Mouse (Mus musculus) brain, embryonic 14.5 days (tissue): ENCODE measurements around the gene Snrk. TPM values are rescaled to one million over a fixed set of nuclear protein-coding genes. Genes with fewer than 3 reads are reported as not detected.
"Not testable (repeated sequence)": the region's sequence is repeated elsewhere in the genome, so short reads cannot be mapped to it uniquely, and the experiment has no call there.

Source experiments
- DNase-seq: peaks from one replicate; pipeline ENCODE4 v3.0.0-alpha.2; 2011; ENCODE audit warnings: low read depth
- CTCF ChIP-seq: fragments of 200-500 bp; IDR thresholded peaks from 2 replicates; pipeline ENCODE4 v1.5.1; 2012; ENCODE audit warnings: inconsistent platforms, mild to moderate bottlenecking, moderate library complexity, borderline replicate concordance; ENCODE audit not compliant: insufficient read depth, insufficient read length; ENCODE audit errors: extremely low read depth
- POLR2A ChIP-seq: fragments of 200-500 bp; IDR thresholded peaks from 2 replicates; pipeline ENCODE4 v1.6.1; 2012; ENCODE audit warnings: mild to moderate bottlenecking, inconsistent platforms, borderline replicate concordance; ENCODE audit not compliant: poor library complexity, insufficient read depth, insufficient read length, severe bottlenecking; ENCODE audit errors: extremely low read depth
- polyA plus RNA-seq: library from polyadenylated mRNA; depleted of rRNA; stranded (reverse); fragments of >200 nt; gene quantifications from 2 replicates; pipeline ENCODE4 v1.2.3, GENCODE M21; 2012

The Snrk gene
- polyA plus RNA-seq, 1 experiment, result 80.6 TPM

DNA sequence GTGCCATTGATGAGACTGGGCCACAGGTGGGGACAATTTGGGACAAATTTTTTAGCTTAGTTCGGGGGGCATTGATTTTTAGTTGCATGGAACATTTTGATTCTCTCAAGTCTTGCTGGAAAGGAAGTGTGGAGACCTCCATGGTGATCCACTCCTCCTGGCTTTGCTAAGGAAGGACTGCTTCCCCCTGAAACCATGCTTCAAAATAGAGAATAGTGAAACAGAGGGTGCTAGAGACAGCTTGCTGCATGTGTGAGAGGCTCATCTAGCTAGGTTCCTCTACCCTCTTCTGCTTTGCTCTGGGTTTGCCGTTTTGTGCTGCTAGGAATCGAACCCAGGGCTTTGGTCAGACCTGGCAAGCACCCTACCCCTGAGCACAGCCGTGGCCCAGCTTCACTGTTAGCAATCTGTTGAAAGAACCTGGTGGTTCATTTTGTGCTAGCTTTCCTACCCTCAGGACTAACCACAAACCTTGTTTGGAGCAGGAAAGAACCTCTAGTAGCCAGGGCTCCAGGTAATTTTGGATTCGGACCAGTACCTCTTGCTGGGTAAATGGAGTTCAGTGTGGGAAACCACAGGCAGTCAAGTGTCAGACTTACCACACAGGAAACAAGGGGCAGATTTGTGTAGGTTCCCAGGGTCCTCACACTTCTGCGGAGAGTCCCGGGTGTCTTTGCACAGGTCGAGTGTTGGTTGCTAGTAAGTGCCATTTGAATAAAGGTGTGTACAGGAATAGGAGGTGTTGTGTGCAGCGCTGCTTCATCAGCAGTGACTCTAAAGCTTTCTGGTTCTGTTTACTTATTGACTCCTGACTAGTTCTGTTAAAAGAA, 33.1 kb downstream of the Snrk start:
- no peak for DNase-seq
- no peak for TF ChIP-seq CTCF

DNA sequence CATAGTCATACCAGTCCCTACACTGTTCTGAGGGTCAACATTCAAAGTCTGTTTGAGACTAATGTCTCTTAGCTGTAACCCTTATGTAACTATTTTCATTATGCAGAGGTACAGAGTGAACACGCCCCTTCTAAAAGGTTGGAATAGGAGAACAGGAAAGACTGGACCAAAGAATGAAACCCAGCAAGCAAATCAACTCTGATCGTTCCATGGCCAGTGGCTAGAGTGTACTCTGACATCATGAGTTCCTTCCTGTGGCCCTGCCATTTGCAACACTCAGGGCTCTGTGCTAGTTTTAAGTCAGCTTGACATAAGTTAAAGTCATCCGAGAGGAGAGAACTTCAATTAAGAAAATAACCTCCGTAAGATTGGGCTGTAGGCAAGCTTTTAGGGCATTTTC, 35.0 kb downstream of the Snrk start:
- DNase-seq, result no peak
- TF ChIP-seq POLR2A, result no peak
- TF ChIP-seq CTCF, result no peak

DNA sequence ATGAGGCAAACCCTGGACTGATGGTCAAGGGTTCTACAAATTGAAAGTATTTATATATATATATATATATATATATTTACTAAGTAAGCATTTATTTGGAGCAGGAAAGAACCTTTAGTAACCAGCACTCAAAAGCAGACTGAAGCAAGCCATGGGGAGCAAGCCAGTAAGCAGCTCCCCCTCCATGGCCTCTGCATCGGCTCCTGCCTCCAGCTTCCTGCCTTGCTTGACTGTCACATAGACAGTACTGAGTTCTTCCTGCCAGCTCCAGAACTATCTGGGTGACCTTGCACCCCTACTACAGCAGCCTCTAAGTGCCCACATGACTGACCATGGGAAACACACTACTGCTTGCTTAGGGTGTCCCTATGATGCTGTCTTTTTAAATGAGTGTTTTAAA, 35.4 kb downstream of the Snrk start:
- no peak for DNase-seq
- no peak for TF ChIP-seq POLR2A
- no peak for TF ChIP-seq CTCF

DNA sequence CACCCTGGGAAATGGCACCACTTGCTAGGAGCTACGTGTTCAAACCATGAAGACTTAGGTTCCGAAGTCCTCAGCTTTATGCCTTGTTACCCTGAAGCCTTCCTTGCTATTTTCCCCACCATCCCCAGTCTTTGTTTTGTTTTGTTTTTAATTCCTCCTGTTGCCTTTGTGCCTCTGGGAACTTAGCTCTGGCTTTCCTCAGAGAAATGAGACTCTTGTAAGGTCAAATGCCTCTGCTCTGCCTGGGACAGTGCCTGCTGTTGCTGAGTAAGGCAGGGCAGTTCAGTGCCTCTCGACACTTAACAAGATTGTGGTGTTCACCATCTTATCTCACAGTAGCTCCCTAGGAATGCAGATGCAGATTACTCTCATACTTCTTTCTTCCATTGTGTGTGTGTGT, 36.4 kb downstream of the Snrk start:
- TF ChIP-seq POLR2A (no peak), CTCF (no peak)
- no peak for DNase-seq

DNA sequence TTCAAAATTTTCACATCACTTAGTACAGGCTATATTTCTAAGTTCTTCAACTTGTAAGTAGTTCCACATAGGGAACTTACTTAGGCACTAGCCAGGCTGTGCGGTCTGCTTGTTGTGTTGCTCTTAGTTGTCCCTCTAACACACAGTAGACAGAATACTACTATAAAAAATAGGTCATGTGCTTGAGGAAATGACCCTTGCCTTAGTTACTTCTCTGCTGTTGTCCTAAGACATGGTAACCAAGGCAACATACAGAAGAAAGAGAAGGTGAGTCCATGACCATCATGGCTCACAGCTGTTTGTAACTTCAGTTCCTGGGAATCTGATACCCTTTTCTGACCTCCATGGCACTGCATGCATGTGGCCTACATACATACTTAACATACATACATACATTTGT, 38.1 kb downstream of the Snrk start:
- DNase-seq, result no peak
- TF ChIP-seq CTCF, result no peak
- TF ChIP-seq POLR2A, result no peak

DNA sequence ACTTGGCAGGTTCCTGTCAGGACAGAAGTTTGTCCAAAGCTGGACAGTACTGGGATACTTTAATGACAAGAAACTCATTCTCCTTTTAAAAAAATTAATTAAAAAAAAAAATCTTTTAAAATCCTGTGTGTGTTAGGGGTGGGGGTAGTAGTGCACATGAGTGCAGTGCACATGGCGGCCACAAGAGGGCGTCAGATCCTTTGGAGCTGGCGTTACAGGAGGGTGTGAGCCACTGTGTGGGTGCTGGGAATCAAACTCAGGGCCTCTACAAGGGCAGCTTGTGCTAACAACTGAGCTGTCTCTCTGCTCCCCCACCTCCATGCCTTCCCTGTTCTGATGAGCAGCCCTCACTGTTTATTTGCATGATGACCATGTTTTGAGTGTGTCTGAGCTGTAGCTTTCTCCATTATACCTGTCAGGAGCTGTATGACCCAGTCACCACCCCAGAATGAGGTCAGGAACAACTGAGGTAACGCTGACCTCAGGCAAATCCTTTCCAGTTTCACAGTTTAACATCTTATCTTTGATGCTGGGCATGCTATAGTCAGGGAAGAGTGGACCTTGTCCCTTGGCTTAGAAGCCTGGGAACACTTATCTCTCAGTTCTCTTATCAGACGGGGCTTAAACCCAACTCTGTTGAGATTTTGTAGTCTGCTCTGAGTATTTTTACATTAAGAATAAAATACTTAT, 39.5 kb downstream of the Snrk start:
- TF ChIP-seq POLR2A (no peak), CTCF (peak; percentile 47; the same call in 1 of the 2 replicates)
- no peak for DNase-seq

DNA sequence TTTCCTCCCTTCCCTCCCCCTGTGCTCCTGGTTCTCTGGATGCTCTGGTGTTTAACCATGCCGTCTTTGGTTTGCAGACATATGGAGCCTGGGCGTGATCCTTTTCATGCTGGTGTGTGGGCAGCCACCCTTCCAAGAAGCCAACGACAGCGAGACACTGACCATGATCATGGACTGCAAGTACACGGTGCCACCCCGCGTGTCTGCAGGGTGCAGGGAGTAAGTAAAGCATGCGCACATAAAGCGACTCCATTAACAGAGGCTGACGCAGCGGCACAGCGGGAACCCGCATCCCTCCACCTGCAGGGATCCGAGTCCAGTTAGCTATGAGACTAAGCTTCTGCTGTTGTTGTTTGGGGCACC, 40.0 kb downstream of the Snrk start:
- TF ChIP-seq POLR2A (no peak), CTCF (no peak)
- no peak for DNase-seq

DNA sequence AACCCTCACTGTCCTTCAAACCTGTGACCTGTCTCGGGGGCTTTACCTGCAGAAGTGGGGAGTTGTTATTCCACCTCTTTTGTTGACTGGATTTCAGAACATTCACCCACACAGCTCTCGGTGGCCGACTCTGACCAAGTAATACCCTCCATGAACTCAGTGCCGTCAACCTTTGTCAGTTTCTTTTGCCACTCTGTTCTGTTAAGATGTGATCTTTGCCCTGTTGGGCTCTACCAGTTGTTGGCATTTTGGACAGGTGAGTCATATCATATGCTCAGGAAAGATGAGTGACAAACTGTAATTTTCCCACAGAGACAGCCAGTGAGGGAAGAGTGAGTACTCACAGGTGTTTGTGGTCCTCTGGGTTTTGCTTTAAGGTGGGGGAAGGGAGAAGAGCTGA, 47.5 kb downstream of the Snrk start:
- TF ChIP-seq CTCF, result no peak
- no peak for TF ChIP-seq POLR2A
- DNase-seq, result no peak

DNA sequence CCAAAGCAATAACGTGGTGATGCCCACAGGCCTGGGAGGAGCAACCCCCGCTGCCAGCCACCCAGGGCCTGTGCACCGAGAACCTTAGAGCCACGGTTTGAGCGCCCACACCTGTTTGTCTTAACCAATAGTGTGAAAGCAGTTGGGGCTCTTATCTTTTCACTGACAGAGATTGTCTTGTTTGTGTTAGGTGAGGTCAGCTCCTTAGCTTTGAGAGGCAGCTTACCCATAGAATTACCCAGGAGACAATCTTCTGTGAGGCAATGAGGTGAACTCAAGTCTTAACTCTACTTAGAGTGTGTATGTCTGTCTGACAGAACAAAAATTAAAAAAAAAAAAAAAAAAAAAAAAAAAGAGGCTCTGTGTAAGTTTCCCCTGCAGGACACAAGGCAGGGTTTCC, 50.7 kb downstream of the Snrk start:
- not testable (repeated sequence) for DNase-seq

DNA sequence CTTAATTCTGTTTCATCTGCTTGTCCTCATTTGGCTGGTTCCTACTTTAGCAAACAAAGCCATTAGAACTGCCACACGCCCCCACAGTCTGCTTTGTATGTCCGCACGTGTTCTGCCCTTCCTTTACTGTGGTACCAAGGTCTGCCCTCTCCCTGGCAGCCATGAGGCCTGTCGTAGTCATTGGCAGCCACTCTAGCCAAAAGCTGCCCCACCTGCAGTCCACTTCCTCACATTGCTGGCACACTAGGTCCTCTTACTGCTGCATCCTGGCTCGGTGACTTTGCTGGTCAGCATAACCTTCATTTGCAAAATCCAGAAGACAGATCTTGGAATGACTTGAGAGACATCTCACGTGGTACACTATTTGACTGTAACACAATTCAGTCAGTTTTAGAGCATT, 52.8 kb downstream of the Snrk start:
- no peak for DNase-seq
- no peak for TF ChIP-seq POLR2A
- no peak for TF ChIP-seq CTCF

DNA sequence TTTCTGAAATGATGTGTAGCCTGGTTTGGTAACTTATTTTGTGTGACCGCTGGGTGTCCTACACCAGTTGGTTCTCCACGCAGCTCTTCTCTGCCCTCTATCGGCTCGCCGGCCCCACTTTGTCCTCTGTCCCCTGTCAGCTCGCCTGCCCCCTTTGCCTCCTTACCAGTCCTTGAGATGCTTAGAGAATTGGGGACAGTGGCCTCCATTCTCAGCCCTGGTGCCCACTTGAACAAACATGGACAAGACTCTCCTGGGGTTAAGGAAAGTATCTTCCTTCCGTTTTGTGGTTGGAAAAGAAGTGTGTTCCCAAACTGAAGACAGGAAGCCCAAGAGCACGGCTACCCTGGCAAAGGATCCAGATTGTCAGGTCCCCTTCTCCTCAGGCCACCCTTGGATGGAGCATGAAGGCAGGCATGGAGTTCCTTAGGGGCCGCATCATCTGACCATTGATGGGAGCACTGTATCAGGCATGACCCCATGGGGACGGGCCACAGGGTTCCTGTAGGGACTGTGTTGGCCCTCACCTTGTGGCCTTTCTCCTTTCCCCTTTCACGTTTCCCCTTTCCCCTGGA, 55.6 kb downstream of the Snrk start:
- no peak for TF ChIP-seq CTCF
- no peak for TF ChIP-seq POLR2A
- no peak for DNase-seq

DNA sequence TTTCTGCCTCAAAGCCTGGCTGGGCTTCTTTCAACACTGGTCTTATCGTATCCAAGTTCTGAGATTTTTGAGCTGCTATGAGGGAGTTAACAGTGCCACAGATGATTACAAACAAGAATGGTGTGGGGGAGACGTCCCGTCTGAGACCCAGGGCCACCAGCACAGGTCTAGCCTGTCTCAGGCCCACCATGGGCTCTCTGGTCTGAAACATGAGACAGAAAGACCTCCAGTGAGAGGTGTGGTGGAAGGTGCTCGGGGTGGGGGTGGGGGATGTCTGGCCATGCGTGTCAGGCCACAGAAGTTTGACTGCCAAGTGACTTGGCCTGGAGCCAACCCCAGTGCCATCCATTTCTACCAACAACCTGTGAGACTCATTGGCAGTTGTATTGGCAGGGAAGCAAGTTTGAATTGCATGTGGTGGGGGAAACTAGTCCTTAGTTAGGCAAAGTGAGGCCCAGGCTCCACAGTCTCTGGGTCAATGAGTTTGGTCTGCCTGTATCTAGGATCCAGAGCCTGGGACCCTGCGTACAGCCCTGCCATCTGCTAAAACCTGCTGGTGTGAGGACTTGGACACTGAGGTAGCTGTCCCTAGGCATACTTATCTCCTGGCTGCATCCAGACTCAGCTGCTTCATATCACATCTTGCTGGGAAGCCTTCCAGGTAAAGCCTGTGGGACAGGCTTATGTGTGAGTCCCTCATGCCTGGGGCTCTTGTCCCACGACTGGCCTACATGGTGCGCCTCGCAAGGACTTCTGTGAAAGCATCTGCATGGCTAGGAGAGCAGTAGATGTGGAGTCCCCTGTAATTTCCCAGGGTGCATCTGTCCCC, 56.6 kb downstream of the Snrk start:
- peak; percentile 53 for DNase-seq
- TF ChIP-seq POLR2A, result no peak
- TF ChIP-seq CTCF, result no peak

DNA sequence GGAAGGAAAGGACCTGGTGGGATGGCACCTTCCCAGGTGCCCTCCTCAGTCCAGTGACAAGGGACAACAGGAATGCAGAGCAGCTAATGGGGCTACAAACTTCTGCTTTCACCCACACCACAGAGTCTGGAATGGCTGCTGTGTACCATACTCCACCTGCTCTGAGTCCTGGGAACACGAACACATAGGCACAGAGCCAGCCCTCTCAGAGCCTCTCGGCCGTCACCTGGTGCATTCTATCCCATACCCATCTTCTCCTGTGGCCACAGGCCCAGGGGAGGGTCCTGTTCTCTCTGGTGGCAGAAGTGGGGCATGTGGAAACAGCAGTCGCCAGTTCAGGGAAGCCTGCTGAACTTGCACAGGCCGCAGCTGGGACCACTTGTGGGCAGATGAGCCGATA, 57.7 kb downstream of the Snrk start:
- no peak for TF ChIP-seq POLR2A
- no peak for TF ChIP-seq CTCF
- DNase-seq, result no peak
